Mouse (Mus musculus): ENCODE measurements around the gene Atp5d. TPM values are rescaled to one million over a fixed set of nuclear protein-coding genes. Genes with fewer than 3 reads are reported as not detected.
A peak's percentile ranks its signal among the peaks of the same experiment; 100 is the strongest.

Gene Atp5d
- polyA plus RNA-seq, 1 experiment, result 372 TPM

GRCm38 (mm10) chr10:80141243-80141642 is 2.8 kb downstream of the Atp5d start:
- DNase-seq (ENCODE audit: low spot score), result peak; percentile 90

GRCm38 (mm10) chr10:80141786-80142529 is 3.5 kb downstream of the Atp5d start:
- peak; percentile 79 for DNase-seq (ENCODE audit: low spot score)

GRCm38 (mm10) chr10:80142530-80142925 is 4.1 kb downstream of the Atp5d start:
- no peak for DNase-seq (ENCODE audit: low spot score)

- no peak for DNase-seq (ENCODE audit: low spot score)
Observed at GRCm38 (mm10) chr10:80143664-80144063, 5.2 kb downstream of the Atp5d start.

GRCm38 (mm10) chr10:80144159-80144558 is 5.7 kb downstream of the Atp5d start:
- no peak for DNase-seq (ENCODE audit: low spot score)

GRCm38 (mm10) chr10:80144864-80145838 is 6.7 kb downstream of the Atp5d start:
- DNase-seq (ENCODE audit: low spot score), result peak; percentile 61

GRCm38 (mm10) chr10:80145896-80146295 is 7.5 kb downstream of the Atp5d start:
- DNase-seq (ENCODE audit: low spot score), result no peak

- no peak for DNase-seq (ENCODE audit: low spot score)
Observed at GRCm38 (mm10) chr10:80146568-80147011, 8.2 kb downstream of the Atp5d start.

- DNase-seq (ENCODE audit: low spot score), result no peak
Observed at GRCm38 (mm10) chr10:80147146-80147718, 8.8 kb downstream of the Atp5d start.

GRCm38 (mm10) chr10:80147719-80148601 is 9.5 kb downstream of the Atp5d start, which contains the start of gene Midn:
TSS of gene Midn (plus strand) at chr10:80148272.
- peak; percentile 90 for DNase-seq (ENCODE audit: low spot score)

GRCm38 (mm10) chr10:80148610-80149290 is 10.3 kb downstream of the Atp5d start:
- DNase-seq (ENCODE audit: low spot score), result peak; percentile 96

- DNase-seq (ENCODE audit: low spot score), result peak; percentile 88
Observed at GRCm38 (mm10) chr10:80149291-80150225, 11.1 kb downstream of the Atp5d start.

- peak; percentile 68 for DNase-seq (ENCODE audit: low spot score)
Observed at GRCm38 (mm10) chr10:80150226-80151210, 12.1 kb downstream of the Atp5d start.

GRCm38 (mm10) chr10:80151211-80152034 is 13.0 kb downstream of the Atp5d start:
- DNase-seq (ENCODE audit: low spot score), result peak; percentile 58

GRCm38 (mm10) chr10:80152071-80152872 is 13.8 kb downstream of the Atp5d start:
- DNase-seq (ENCODE audit: low spot score), result no peak

GRCm38 (mm10) chr10:80152873-80153260 is 14.4 kb downstream of the Atp5d start:
- DNase-seq (ENCODE audit: low spot score), result no peak
